Mouse (Mus musculus): ENCODE results near the gene Card11.

Gene Card11

DNA sequence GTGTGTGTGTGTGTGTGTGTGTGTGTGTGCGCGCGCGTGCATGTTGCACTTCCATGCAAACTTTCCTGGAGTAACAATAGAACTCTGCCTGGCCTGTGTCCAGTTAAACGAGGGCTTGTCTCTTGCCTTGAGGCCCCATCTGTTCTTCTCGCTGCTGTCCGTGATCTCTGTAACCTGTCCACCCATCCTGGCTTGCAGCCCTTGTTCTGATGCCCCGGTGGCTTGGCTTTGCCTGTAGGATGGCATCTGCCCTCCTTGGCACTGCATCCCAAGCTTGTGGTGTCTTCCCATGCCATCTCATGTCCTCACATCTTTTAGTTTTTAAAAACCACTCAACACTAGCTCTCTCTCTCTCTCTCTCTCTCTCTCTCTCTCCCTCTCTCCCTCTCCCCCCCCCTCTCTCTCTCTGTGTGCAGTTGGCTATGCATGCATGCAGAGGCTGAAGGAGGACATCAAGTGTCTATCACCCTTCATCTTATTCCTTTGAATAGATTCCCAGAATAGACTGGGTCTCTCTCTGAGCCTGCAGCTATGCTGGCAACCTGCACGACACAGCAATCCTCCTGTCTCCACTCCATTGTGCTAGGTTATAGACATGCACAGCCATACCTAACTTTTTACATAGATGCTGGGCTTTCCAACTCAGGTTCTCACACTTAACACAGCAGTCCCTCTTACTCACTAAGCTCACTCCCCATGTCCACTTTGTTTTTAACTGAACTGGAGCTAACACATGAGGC, 14.9 kb downstream of the Card11 start:
- peak; percentile 70 for DNase-seq

DNA sequence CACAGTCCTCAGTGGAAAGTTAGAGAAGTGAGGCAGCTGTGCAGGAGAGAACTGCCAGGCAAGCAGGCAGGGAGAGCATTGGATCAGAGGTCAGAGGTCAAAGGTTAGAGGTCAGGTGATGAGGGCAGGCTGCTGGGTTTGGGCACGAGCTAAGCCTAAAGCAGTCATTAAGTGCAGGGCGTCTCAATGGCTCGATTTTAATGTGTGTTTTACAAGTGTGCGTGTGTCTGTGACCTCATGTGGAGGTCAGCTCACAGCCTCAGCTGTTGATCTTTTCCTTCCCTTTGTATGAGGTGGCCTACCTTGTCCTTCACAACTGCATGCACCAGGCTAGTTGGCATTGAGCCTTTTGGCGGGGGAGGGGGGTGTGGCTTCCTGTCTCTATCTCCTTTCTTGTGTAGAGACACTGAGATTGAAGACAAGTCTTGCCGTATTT, 19.0 kb downstream of the Card11 start:
- no peak for DNase-seq

DNA sequence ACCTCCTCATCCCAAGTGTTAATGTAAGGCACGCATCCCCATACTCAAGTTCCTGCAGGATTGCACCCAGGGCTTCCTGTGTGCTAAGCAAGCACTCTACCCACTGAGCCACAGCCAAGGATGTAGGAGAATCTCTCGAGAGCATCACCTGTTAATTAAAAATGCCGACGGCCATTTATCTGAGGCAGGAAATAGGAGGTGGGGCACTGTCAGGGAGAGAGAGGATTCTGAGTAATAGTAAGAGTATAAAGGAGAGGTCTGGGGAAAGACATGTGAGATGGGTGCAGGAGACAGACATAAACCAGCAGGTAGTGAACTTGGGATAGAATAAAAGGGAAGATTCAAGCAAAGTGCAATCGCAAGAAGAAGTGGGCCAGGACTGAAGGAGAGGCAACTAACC, 19.6 kb downstream of the Card11 start:
- no peak for DNase-seq

DNA sequence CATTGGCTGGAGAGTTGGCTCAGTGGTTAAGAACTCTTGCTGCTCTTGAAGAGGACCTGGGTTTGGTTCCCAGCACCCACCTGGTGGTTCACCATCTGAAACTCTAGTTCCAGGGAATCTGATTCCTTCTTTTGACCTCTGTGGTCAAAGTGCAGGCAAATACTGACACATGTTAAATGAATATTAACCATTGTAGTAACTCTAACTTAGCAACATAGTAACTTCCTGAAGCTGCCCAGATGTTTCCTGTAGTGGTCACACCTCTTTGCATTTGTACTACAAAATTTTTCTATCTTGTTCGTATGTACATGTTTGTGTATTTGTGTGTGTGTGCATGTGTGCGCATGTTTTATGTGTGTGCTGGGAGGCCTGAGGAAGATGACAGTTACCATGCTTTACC, 20.3 kb downstream of the Card11 start:
- no peak for DNase-seq

DNA sequence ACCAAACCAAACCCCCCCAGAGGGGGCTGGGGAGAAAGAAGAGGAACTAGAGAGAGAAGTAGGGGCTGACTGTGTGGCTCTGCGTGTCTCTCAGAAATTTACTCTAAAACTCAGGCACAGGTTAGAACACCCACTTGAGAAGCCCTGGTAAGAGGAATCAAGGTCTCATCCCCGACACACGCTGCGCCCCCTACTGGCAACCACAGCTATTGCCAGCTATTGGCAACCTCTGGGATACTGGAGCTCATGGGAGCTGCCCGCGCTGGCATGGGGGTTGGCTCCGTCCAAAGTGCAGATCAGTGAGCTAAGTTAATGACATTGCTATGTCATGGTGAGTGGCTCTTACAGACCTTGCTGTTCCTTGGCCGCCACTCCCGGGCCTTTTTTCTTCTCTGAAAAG, 37.4 kb downstream of the Card11 start:
- DNase-seq = peak; percentile 10

DNA sequence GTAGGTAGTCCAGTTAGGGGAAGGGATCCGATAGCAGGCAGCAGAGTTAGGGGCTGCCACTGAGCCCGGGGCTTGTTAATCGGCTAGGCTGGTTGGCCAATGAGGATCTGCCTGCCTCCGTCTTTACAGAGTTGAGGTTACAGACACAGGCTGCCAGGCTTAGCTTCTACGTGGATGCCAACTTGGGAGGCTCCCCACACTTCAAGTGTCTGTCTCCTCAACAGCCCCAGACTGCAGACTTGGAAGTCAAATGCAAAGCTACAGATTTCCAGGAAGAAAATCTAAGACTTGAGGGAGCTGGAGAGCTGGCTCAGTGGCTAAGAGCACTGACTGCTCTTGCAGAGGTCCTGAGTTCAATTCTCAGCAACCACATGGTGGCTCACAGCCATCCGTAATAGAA, 39.6 kb downstream of the Card11 start:
- DNase-seq = no peak

DNA sequence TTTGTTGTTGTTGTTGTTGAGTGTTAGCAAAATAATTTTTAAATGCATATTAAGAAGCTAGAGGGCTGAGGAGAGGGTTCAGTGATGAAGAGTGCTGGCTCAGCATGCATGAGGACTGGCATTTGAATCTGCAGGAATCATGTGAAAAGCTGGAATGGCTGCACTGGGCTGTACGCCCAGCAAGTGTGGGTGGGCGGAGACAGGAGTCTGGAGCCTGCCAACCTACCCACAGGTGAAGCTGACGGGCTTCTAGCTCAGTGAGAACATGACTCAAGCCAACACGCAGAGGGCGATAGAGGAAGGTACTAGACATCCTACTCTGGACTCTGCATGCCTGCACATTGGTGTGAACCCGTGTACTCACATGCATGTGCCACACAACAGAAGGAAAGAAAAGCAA, 41.2 kb downstream of the Card11 start:
- DNase-seq = no peak

DNA sequence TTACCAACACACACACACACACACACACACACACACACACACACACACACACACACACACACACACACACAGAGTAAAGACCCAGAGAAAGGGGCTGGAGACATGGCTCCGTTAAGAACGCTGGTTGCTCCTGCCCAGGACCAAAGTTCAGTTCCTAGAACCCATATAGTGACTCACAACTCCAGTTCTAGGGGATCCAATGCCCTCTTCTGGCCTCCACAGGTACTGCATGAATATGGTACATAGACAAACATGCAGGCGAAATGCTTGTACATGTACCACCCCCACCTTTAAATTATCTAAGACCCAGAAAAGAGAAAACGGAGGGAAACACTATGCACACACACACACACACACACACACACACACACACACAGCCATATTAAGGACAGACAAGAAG, 43.3 kb downstream of the Card11 start:
- no peak for DNase-seq

DNA sequence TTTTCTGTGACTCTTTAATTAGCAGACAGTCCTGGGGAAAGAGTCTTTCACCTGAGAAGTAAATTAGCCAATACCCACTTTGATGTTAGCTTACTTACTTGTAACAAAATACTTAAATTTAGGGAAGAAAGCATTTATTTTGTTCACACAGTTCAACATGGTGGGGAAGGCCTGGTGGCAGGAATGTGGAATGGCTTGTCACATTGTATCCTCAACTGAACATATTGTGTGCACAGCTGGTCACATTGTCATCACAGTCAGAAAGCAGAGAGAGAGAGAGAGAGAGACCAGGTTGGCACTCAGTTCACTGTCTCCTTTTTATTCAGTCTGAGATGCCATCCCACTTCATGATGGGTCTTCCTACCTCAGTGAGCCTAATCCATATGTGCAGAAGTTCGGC, 44.7 kb downstream of the Card11 start:
- no peak for DNase-seq

DNA sequence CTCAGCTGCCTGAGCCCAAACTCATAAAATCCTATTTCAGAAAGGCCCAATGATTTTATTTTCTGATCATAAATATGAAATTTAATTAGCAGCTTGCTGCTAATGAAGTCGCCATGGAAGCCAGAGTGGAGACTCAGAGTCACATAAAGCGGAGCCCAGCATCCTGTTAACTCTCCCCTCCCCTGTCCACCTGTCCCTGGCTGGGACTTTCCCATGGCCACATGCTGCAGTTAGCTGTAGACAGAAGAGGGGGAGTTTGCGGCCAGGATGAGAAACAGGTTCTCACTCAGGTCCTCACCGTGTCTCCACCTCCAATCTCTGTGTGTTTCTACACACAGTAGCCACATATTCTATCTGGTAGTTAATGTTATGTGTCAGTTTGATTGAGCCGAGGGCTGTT, 48.6 kb downstream of the Card11 start:
- DNase-seq = no peak

DNA sequence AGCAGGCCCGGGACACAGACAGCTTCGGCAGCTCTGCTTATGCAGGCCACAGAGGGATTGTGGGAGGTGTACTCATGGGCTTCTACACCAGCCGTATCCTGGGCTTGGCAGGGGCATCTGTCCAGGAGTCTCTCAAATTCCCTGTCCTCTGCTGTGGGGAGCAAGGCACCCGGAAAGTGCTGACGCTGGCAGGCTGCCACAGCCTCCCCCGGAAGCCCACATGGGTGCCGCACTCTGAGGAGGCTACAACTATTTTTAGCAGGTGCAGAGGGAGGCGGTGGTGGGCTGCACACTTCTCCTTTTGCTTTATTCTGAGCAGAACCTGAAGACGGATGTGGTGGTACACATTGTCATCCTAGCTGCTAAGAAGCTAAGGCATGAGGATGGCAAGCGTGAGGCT, 52.4 kb downstream of the Card11 start:
- no peak for DNase-seq

DNA sequence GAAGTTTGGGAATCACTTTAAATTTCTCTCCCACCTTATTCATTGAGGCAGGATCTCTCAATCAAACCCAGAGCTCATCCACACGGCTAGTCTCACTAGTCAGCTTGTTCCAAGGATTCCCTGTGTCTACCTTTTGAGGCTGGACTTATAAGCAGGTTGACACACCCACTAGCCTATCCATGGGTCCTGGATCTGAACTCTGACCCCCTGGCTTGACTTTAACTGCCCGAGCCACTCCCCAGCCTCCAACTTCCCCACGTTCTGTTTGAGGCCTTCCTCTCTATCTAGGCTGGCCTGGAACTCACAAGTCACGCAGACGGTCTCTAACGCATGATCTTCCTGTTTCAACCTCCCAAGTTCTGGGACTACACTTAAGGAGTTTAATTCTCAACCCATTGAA, 54.3 kb downstream of the Card11 start:
- DNase-seq = no peak

DNA sequence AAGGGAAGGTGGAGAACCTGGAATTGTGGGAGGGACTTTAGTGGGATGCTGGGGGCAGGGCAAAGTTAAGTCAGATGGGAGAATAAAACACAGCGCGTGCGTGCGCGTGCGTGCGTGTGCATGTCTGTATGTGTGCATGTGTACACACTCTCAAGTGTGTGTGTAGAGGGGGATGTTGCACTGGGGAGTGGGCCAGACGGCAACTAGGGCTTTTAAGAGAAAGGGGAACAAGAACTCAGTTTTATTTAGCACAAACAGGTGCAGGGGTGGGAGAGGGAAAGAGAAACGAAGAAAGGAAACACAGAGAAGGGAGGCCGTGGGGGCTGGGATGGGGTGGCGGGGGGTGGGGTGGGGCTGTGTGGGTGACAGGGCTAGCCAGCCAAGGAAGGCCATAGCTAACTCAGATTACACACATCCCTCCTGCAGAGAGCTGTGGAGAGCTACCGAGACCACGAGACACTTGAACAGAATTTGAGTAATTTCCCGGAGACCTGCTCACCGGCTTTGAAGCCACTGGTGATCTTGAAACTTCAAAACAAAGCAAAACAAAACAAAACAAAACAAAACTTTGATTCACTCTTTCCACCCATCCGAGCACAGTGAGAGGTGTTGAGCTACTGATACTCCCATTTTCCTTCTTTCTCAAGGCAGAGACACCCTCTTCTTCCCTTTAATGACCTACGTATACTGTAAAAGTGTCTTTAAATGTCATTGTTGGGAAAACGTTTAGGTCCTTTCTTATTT, 55.8 kb downstream of the Card11 start:
- no peak for DNase-seq

DNA sequence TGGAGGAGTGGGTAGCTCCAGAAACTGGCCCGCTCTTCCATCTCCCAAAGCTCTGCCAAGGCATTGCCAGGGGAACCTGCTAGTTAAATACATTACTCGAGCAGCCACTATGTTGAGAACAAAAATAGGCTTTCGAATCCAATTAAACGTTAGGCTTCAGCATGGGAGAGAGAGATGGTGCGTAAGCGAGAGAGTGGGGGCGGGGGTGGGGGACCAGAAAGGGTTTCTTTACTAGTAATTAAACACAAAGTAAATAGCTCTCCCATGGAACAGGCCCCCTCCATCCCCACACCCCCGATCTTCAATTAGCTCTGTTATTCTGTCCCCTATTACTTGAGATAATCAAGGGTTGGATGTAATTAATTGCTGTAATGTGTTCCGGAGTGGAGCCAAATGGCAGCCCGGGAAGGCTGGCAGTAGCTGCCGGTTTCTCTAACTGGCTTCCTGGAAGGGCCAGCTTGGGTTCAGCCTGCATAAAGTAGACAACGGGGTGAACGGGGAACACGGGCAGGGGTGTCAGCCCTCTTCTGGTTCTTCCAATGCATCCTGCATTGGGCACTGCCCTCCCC, 59.4 kb downstream of the Card11 start:
- DNase-seq = no peak

DNA sequence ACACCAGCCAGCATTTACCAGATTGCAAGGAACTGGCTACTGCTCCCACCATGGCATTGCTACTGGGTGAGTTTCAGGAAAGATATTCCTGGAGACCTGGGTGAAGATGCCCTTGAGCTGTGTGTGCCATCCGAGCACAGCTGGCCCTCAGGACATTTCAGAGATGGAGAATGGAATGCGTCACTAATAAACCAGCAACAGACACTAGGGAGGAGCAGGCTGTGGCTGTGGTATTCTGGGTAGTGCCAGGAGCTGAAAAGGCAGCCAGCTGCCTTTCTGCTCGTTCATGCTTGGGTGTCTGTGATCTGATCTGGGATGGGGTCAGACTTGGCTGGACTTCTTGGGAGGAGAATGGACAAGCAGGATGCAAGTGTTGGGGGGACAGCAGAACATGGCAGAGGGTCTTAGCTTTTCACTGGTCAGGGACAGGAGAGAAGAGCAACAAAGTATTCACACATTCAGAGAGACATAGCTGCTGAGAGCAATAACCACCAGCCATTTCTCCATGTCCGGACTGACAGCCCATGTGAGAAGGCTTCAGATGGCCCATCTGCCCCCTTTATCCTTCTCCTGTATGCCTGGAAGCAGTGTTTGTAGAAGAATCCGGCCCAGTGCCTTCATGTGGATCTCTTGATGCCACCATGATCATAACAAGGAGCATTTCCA, 60.0 kb downstream of the Card11 start:
- DNase-seq = no peak

DNA sequence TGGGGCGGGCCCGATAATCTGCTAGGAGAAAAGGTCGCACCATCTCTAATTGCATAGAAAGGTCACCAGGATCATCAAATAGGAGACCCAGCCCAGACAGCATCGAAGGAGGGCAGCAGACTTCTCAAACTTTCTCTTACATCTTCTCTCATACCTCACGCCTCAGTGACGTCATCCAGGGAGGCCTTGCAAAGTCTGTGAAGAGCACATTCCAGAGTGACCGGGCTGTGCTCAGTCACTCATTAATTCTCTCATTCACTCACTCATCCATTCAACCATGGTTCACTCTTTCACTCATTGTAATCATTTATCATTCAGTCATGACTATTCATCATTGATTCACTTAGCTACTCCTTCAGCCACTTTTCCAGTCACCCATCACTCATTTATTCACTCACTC, 63.6 kb downstream of the Card11 start:
- no peak for DNase-seq

DNA sequence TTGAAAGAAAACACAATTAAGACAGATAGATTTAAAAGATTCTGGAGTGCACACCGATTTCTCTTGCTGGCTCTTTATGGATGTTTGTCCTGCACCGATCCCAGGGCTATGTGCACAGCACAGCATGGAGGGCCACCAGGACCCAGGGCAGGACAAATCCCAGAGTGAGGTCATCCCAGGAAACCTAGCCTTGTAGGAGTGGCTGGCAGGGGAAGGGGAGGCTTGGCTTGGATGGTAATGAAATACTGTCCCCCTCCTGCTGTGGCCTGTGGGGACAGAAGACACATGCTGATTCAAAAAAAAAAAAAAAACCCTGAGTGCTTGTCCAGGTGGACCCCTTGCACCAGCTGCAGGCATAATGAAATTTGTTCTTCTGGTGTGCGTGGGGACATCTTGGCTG, 64.5 kb downstream of the Card11 start:
- DNase-seq = no peak

DNA sequence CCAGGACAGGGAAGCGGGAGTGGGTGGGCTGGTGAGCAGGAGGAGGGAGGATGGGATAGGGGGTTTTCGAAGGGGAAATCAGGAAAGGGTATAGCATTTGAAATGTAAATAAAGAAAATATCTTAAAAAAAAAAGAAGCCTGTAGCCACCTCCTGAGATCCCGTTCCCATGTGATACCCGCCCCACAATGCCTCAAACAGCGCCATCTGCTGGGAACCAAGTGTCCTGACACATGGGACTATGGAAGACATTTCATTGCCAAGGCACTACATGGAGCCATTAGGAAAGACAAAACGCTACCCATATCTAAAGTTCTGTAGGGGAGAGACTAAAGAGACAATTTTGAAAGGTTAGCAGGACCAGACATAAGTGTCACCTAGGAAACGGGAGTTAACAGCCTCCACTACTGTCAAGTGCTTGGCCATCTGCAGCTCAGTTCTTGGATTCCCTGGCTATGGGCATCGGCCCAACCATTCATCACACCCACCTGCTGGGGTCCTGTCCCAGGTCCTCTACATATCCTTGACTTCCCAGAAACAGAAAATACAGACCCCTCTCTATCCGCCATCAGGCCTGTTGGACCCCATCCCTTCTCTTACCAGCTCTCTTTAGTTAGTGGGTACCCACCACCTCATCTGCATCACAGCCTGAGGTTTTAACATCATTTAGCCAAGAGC, 65.6 kb downstream of the Card11 start:
- no peak for DNase-seq

DNA sequence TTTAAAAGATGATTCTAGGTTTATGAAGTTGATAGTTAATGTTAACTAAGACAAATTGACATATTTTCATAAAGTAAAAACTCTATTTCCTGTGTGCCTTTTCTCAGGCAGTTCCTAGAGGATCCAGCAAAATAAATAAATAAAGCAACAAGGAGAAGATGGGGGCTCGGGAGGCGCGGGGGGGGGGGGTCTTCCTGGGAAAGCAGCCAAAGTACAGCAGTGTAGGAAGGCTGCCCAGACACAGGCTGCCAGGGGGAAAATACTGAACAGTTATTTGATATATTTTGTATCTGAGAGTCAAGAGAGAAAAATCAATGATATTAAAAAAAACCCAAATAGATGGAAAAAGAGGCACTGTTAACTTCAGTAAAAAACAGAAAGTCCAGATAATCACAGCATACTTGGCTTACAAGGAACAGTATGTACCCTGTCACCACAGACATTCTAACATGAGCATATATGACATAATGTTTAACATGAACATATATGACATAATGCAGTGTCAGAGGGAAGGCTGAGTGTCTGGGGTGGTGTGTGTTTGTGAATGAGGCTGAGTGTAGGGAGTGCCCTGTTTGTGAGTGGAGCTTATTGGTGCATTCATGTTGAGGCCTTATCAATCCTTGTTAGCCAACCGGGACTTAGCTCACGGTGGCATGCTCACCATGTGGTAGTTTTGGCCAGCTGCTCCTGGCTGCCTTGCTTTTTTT, 68.7 kb downstream of the Card11 start:
- DNase-seq = no peak

DNA sequence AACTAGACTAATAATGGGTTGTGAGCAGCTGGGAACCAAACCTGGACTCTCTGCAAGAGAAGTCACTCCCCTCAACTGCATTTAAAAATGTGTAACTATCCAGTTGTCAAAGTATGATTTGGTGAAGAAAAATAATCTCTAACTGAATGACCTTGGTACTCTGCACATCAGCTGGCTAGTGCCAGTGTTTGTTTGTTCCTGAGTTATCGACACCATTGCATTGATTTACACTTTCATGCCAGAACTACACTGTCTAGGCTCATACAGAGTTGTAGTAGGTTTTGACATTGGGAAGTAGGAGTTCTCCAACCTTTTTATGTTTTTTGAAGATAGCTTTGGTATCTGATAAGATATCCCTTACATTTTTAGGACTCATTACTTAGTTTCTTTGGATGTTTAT, 81.9 kb downstream of the Card11 start:
- no peak for DNase-seq

DNA sequence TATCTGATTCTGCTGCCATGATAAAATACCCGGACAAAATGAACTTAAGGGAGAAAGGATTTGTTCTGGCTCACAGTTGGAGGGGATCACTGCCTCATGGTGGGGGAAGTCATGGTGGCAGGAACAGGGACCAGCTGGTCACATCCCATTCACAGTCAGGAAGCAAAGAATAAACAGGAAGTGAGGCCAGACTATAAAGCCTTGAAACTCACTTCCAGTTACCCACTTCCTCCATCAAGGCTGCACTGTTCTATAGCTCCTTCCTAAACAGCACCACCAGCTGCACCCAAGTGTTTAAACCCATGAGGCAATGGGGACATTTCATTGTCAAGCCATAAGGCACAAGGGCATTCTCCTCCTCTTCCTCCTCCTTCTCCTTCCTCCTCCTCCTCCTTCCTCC, 82.6 kb downstream of the Card11 start:
- no peak for DNase-seq

DNA sequence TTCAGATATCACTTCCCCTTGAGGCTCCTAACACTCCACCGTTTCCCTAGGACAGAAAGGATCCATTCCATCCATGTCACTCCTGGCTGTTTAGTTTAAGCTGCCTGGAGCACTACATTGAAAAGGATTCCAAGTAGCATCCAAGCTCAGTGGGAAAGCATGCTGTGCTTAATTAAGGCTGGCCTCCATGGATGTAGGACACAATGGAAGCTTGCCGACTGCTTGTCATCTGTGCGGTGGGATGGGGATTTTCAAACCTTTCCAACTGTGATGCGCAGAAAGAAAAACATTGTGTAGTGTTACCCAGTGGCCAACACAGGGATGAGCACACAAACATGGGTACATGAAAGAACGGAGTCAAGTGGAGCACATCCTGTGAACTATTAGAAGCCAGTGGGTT, 89.5 kb downstream of the Card11 start:
- DNase-seq = no peak

DNA sequence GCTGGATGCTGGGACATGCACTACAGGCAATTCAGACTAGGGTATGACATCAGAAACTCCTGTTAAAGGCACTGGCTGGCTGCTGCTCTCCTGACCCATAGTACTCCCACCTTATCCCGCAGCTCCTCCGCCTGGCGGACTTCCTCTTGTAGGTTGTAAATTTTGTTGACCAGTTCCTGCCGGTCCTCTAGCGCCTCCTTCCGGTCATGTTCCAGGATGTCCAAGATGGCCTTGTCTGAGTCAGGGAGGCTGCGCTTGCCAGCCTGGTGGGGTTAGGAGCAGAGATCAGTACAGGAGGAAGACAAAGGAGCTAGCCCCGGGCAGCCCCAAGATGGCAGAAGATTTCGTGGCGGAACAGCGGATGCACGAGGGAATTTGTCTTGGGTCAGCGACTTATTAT, 99.5 kb downstream of the Card11 start:
- no peak for DNase-seq
